Comparison of ENCODE assay signal across 25 mouse cellular contexts in genomic region chr1:89666154-89666553, GRCm38 (mm10).
"Had no signal": no experiment of that assay in that cellular context is flagged by ENCODE, and none has a peak within 500 bp of the region (broad histone marks: within the 10 kb centered on the region; RNA-seq: fewer than 3 reads in every experiment).

No protein-coding gene starts in this region.

- DNase-seq: gastrocnemius, postnatal 14 days; gastrocnemius, postnatal 36 days; heart, adult 11 months; heart, adult 2 months; heart, postnatal 14 days; heart, postnatal 36 days; kidney, adult 11 months; kidney, adult 2 months; kidney, adult 9 months; kidney, postnatal 14 days; kidney, postnatal 36 days; layer of hippocampus, adult 9-11 months; layer of hippocampus, postnatal 36 days; left cerebral cortex, postnatal 4 days had no signal

- H3K27me3 ChIP-seq: heart, embryonic 13.5 days; heart, embryonic 15.5 days; hindbrain, embryonic 12.5 days; hindbrain, embryonic 15.5 days; kidney, embryonic 15.5 days; limb, embryonic 15.5 days had no signal

- H3K4me2 ChIP-seq: heart, embryonic 11.5 days; heart, embryonic 13.5 days; heart, embryonic 15.5 days; hindbrain, embryonic 12.5 days; hindbrain, embryonic 15.5 days; kidney, embryonic 15.5 days; limb, embryonic 13.5 days; limb, embryonic 15.5 days had no signal

- H3K9ac ChIP-seq: heart, embryonic 13.5 days; heart, embryonic 15.5 days; hindbrain, embryonic 12.5 days; hindbrain, embryonic 15.5 days; kidney, embryonic 15.5 days; limb, embryonic 13.5 days; limb, embryonic 15.5 days had no signal

- H3K4me1 ChIP-seq: heart, embryonic 13.5 days; heart, embryonic 15.5 days; kidney, embryonic 15.5 days; limb, embryonic 15.5 days had no signal

- H3K9me3 ChIP-seq: heart, embryonic 13.5 days; heart, embryonic 15.5 days; hindbrain, embryonic 12.5 days; hindbrain, embryonic 15.5 days; kidney, embryonic 15.5 days; limb, embryonic 13.5 days; limb, embryonic 15.5 days had no signal

- H3K27ac ChIP-seq: heart, adult 2 months; heart, embryonic 13.5 days; heart, embryonic 15.5 days; hindbrain, embryonic 12.5 days; hindbrain, embryonic 15.5 days; hindbrain, postnatal 0 days; kidney, embryonic 15.5 days; kidney, postnatal 0 days; limb, embryonic 13.5 days; limb, embryonic 15.5 days had no signal

- H3K4me3 ChIP-seq: heart, adult 2 months; heart, embryonic 13.5 days; heart, embryonic 15.5 days; hindbrain, embryonic 12.5 days; hindbrain, embryonic 15.5 days; kidney, embryonic 15.5 days; limb, embryonic 13.5 days; limb, embryonic 15.5 days had no signal

- ATAC-seq: hindbrain, postnatal 0 days; intestine, embryonic 16.5 days had no signal
